Mouse (Mus musculus) megakaryocyte, adult 5-6 weeks (primary cell): Measurements from ENCODE around the gene Nudt4. TPM values are rescaled to one million over a fixed set of nuclear protein-coding genes. Genes with fewer than 3 reads are reported as not detected.

Source experiments
- ATAC-seq: 2 replicates; pipeline ENCODE4 v1.8.0; 2016; ENCODE audit warnings: mild to moderate bottlenecking, inconsistent platforms; ENCODE audit not compliant: poor library complexity, severe bottlenecking
- total RNA-seq, 2 experiments: library from RNA; stranded (forward) in 1 of 2; stranded (reverse) in 1 of 2; fragments of 153-499, 151-499 nt in 1 of 2; fragments of 221-1000, 200-1000 nt in 1 of 2; gene quantifications; 2 replicates each; pipeline versions ENCODE4 v1.2.3 to v1.2.4; 2015 to 2017

Gene Nudt4
- total RNA-seq, 2 experiments from 2014 or later = 98.7 to 141 TPM

GRCm38 (mm10) chr10:95542916-95543315 lies 21.0 kb downstream of the Nudt4 start:
- no peak for ATAC-seq

- no peak for ATAC-seq
Observed at GRCm38 (mm10) chr10:95539841-95540240, 24.1 kb downstream of the Nudt4 start.

- ATAC-seq = no peak
Observed at GRCm38 (mm10) chr10:95539260-95539659, 24.7 kb downstream of the Nudt4 start.

GRCm38 (mm10) chr10:95536222-95536541 lies 27.8 kb downstream of the Nudt4 start:
- ATAC-seq = no peak

GRCm38 (mm10) chr10:95535399-95536221 lies 28.3 kb downstream of the Nudt4 start:
- ATAC-seq = no peak

- ATAC-seq = no peak
Observed at GRCm38 (mm10) chr10:95533382-95533781, 30.6 kb downstream of the Nudt4 start.

- no peak for ATAC-seq
Observed at GRCm38 (mm10) chr10:95532916-95533315, 31.0 kb downstream of the Nudt4 start.

- peak; percentile 74 for ATAC-seq
Observed at GRCm38 (mm10) chr10:95530551-95531121, 33.3 kb downstream of the Nudt4 start.

GRCm38 (mm10) chr10:95526495-95527122 lies 37.3 kb downstream of the Nudt4 start:
- no peak for ATAC-seq

GRCm38 (mm10) chr10:95525871-95526270 lies 38.1 kb downstream of the Nudt4 start:
- ATAC-seq = no peak

GRCm38 (mm10) chr10:95525037-95525675 lies 38.8 kb downstream of the Nudt4 start:
- ATAC-seq = no peak

GRCm38 (mm10) chr10:95517656-95518055 lies 46.3 kb downstream of the Nudt4 start:
- no peak for ATAC-seq

GRCm38 (mm10) chr10:95515293-95515931 lies 48.5 kb downstream of the Nudt4 start:
- peak; percentile 33 for ATAC-seq

GRCm38 (mm10) chr10:95514656-95515292 lies 49.2 kb downstream of the Nudt4 start, which contains the start of gene Ube2n:
TSS of gene Ube2n (plus strand) at chr10:95515145.
- ATAC-seq = peak; percentile 88

GRCm38 (mm10) chr10:95513768-95514556 lies 50.0 kb downstream of the Nudt4 start:
- no peak for ATAC-seq

GRCm38 (mm10) chr10:95512635-95513034 lies 51.3 kb downstream of the Nudt4 start:
- no peak for ATAC-seq

- no peak for ATAC-seq
Observed at GRCm38 (mm10) chr10:95509263-95509662, 54.7 kb downstream of the Nudt4 start.

- ATAC-seq = peak; percentile 88
Observed at GRCm38 (mm10) chr10:95508793-95509192, 55.2 kb downstream of the Nudt4 start.

GRCm38 (mm10) chr10:95508126-95508525 lies 55.8 kb downstream of the Nudt4 start:
- no peak for ATAC-seq

- ATAC-seq = no peak
Observed at GRCm38 (mm10) chr10:95504341-95504740, 59.6 kb downstream of the Nudt4 start.
